Mouse (Mus musculus) liver, embryonic 14.5 days (tissue): ENCODE data around the gene Me3.

ENCODE experiments used
- CTCF ChIP-seq: IDR thresholded peaks from 2 replicates; pipeline ENCODE4 v1.5.1; 2016; ENCODE audit warnings: antibody characterized with exemption, low read depth, control low read depth
- EP300 ChIP-seq: IDR thresholded peaks from 2 replicates; pipeline ENCODE4 v1.6.1; 2016; ENCODE audit warnings: antibody characterized with exemption, low read depth

DNA sequence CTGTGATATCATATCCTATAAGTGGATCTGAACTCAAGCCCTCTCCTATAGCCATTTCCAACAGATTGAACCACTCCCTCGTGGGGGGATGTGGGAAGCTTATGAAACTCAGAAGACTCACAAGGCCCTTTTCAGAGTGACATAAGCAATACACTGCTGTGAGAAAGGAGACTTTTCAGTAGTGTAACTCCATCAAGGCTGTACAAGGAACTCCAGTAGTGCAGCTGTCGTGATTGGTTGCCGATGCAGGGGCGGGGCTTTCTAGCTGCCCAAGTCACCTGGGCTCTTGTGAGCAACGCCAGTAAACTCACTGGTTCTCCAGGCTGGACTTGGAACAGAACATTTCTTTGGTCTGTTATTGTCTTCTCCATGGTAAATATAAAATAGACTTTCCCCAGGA lies 46.5 kb downstream of the Me3 start:
- TF ChIP-seq EP300 = no peak
- TF ChIP-seq CTCF = no peak
